Mouse (Mus musculus): ENCODE results near the gene Dock1. TPM values are rescaled to one million over a fixed set of nuclear protein-coding genes. Genes with fewer than 3 reads are reported as not detected.

The Dock1 gene
- 6.0 and 7.2 TPM in 2 replicates for polyA plus RNA-seq (2015; fragmentation: Nextera tagmentation; extraction: Ambion mirVana)

DNA sequence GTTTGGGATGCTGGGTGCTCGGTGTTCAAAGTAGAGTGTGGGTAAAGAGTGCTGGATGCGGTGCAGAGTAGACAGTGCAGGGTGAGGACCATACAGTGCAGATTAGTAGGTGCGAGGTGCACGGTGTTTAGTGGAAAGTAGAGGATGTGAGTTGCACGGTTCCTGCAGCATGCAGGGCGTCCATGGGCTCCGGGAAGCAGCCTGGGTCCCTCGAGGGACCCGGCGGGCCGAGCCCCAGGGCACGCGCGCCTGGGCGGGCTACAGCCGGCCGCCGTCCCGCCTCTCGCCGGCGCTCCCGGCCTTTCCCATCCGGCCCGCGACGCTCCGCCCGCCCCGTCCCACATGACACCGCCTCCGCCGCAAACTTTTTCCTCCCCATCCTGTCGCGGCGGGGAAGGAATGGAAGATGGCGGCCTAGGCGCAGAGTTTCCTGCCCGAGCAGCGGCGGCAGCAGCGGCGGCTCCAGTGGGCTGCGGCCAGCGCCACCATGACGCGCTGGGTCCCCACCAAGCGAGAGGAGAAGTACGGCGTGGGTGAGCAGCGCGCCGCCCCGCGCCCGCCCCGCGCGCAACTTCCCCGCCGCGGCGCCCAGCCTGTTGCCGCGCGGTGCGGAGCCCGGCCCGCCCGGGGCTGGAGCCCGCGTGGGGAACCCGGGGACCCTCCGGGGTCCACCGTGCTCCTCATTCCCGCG is at the start of gene Dock1:
TSS of gene Dock1 (plus strand) at position 343 of the 691 bp plus-strand sequence.
- WGBS = 3% methylated on average over 76 of the region's 77 CpGs
- Histone ChIP-seq H3K27ac (peak within 1 kb of the TSS; percentile 39; the same call in 1 of the 2 replicates), H3K4me1 (peaks cover 10% of the 10 kb centered on the region)

DNA sequence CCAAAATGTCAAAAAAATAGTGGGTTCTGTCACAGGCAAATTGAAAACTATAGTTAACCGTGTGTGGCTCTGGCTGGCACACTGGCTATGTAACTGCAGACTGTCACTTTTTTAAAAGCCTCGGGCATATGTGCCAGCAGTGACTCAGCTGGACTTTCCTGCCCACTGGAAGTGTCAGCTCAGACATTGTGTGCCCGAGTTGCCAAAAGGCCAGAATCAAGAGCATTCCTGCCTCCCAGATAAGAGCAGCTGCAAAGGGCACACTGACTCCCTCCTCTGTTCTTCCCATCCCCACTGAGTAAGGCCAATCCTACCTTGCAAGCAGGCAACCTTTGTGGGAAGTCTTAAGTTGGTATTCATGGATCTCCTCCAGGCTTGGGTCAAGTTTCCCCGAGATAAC is 42.5 kb upstream of the Dock1 start:
- no peak for ATAC-seq (replicated peaks)
- Histone ChIP-seq H3K27ac (no peak overlapping the region), H3K4me2 (no peak overlapping the region), H3K27me3 (replicated peaks) (no peaks in the 10 kb centered on the region), H3K9me3 (no peaks in the 10 kb centered on the region), H3K4me1 (no peaks in the 10 kb centered on the region), H3K36me3 (replicated peaks) (no peaks in the 10 kb centered on the region), H3K4me3 (no peak overlapping the region), H3K9ac (no peak overlapping the region)
- WGBS = 85% methylated on average over 4 of the region's 4 CpGs

More for the DNA sequence above, at the start of gene Dock1:
- peak within 1 kb of the TSS; percentile 41 for H3K9ac ChIP-seq
- H3K27me3 ChIP-seq (replicated peaks) = peaks cover 28% of the 10 kb centered on the region; the same call in 1 of the 2 replicates
- ATAC-seq (replicated peaks) = peak; percentile 74
- H3K4me2 ChIP-seq = peak within 1 kb of the TSS; percentile 99
- peak within 1 kb of the TSS; percentile 64 for H3K4me3 ChIP-seq
- no peaks in the 10 kb centered on the region for H3K36me3 ChIP-seq (replicated peaks)
- H3K9me3 ChIP-seq = no peaks in the 10 kb centered on the region

DNA sequence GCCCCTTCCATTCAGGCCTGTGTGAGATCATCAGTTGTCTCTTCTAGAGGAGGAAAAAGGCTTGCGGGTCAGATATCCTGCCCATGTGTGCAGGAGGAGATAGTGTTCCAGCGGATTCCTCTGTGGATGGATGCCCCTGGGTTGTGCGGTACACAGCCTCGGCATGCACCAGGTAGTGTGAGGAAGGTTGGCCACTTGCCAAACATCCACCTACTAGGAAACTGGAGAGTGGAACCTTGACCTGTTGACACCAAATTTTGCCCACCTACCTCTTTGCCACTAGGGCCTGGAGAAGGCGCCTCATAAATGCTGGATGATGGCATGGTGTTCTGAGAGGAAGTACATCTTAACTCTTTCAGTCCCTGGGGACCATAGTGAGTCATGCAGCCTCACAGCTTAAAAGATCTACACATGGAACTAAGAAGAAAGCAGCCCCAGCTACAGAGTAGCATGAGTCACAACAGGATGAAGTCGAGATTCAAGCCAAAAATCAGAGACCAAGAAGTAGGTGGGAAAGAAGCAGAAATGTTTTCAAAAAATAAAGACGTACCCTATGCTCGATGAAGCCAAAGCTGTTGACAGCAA is 20.1 kb upstream of the Dock1 start:
- H3K4me3 ChIP-seq = no peak overlapping the region
- no peaks in the 10 kb centered on the region for H3K36me3 ChIP-seq (replicated peaks)
- H3K27ac ChIP-seq = no peak overlapping the region
- no peaks in the 10 kb centered on the region for H3K9me3 ChIP-seq
- ATAC-seq (replicated peaks) = no peak
- 91% methylated on average over 8 of the region's 8 CpGs for WGBS
- no peaks in the 10 kb centered on the region for H3K4me1 ChIP-seq
- H3K4me2 ChIP-seq = no peak overlapping the region
- no peak overlapping the region for H3K9ac ChIP-seq
- no peaks in the 10 kb centered on the region; the same call in 1 of the 2 replicates for H3K27me3 ChIP-seq (replicated peaks)

DNA sequence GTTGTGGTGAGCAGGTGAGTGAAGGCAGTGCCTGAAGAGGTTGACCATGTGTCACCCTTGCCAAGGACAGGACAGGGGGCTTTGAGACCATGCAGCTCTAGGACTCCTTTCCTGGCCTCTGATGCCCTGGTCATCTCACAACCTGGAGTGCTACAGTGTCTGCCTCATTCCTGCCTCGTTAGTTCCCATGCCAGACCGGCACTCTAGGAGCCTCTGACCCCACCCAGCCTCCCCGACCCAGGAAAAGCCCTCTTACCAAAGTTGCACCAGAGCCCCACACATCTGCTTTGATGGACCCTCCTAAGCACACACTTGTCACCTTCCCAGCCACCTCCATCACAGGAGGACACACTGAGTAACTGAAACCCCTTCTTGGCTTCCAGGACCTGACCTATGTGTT is 19.4 kb upstream of the Dock1 start:
- no peaks in the 10 kb centered on the region; the same call in 1 of the 2 replicates for H3K27me3 ChIP-seq (replicated peaks)
- H3K9ac ChIP-seq = no peak overlapping the region
- H3K4me3 ChIP-seq = no peak overlapping the region
- ATAC-seq (replicated peaks) = no peak
- no peak overlapping the region for H3K27ac ChIP-seq
- no peaks in the 10 kb centered on the region for H3K4me1 ChIP-seq
- H3K9me3 ChIP-seq = no peaks in the 10 kb centered on the region
- WGBS = 88% methylated on average over 3 of the region's 3 CpGs
- H3K4me2 ChIP-seq = no peak overlapping the region
- no peaks in the 10 kb centered on the region for H3K36me3 ChIP-seq (replicated peaks)

DNA sequence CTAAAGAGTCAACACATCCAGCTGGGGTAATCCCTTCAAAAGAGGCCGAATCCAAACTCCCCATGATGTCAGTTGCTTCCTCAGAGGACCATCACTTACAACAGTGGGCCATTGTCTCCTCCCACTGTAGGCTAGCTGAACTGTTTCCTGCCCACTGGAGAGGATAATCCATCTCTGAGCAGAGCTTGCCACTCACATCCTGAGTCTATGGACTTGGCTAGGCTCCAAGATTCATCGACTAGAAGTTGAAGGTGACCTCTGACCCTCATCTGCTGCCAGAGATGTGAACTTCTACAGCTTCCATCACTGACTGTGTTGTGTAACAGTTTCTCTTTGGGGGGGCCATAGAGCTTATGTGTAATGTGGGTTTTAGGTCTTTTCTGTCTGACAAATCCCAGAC is 7.2 kb upstream of the Dock1 start:
- 0 out of 2 replicates have a peak, but pooled peaks cover 4% of the 10 kb centered on the region for H3K9me3 ChIP-seq
- no peak overlapping the region for H3K9ac ChIP-seq
- no peak overlapping the region for H3K4me3 ChIP-seq
- H3K4me1 ChIP-seq = no peaks in the 10 kb centered on the region
- 0 out of 2 replicates have a peak, but pooled peaks cover 2% of the 10 kb centered on the region for H3K27me3 ChIP-seq (replicated peaks)
- 0% methylated on average over 2 of the region's 2 CpGs for WGBS
- no peaks in the 10 kb centered on the region for H3K36me3 ChIP-seq (replicated peaks)
- no peak overlapping the region for H3K4me2 ChIP-seq
- H3K27ac ChIP-seq = no peak overlapping the region
- ATAC-seq (replicated peaks) = no peak

DNA sequence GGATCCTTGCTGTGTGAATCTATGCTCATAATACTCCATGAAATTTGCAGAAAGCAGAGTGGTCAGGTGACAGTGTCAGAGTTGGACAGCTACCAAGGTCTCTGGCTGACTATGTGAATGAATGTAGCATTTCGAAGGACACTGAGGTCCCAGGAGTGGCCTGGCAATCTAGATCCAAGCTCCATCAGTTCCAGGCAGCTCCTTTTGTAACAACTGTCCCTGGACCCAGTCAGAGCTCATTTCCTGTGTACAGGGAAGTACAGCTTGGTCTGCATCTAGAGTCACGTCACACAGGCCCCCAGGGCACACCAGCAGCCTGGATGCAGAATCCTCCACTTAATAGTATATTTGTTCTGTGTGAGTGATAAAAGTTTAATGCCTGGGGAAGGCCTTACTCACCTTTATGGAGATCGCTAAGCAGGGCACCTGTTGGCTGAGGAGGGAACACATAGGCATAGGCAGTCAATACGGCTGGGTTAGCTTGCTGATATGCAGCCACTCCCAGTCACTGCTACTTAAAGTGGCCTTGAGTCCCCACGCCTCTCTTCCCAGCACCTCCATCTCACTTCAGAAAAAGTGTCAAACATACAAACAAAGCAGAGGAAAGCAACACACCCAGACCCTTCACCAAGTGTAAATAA is 4.7 kb upstream of the Dock1 start:
- H3K36me3 ChIP-seq (replicated peaks) = no peaks in the 10 kb centered on the region
- H3K9me3 ChIP-seq = no peaks in the 10 kb centered on the region
- H3K4me2 ChIP-seq = no peak overlapping the region
- H3K4me3 ChIP-seq = no peak overlapping the region
- no peak overlapping the region for H3K9ac ChIP-seq
- 84% methylated on average over 5 of the region's 5 CpGs for WGBS
- peaks cover under 1% of the 10 kb centered on the region for H3K4me1 ChIP-seq
- peaks cover 15% of the 10 kb centered on the region; the same call in 1 of the 2 replicates for H3K27me3 ChIP-seq (replicated peaks)
- no peak for ATAC-seq (replicated peaks)
- no peak overlapping the region for H3K27ac ChIP-seq

DNA sequence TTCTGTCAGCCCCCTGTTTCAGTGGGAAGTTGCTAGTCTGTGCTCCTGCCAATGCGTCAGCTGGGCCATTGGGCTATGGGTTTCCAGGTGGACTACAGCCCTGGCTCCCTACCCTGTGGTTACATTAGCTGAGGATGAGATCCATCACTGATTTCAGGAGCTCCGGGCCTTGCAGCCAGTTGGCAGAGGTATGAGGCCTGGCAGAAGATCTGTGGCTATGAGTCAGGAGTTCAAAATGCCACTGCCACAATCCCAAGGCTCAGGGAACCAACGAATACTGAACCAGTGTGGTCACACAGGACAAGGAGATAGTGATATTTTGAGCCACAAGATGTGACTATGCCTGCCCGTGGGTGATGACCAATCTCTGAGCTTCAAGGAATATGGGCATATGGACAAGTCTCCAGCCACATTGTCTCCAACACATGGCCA is 3.2 kb upstream of the Dock1 start:
- Histone ChIP-seq H3K27ac (no peak overlapping the region), H3K4me3 (no peak overlapping the region), H3K27me3 (replicated peaks) (peaks cover 28% of the 10 kb centered on the region; the same call in 1 of the 2 replicates), H3K4me2 (no peak overlapping the region), H3K36me3 (replicated peaks) (no peaks in the 10 kb centered on the region), H3K4me1 (peaks cover 10% of the 10 kb centered on the region), H3K9ac (no peak overlapping the region), H3K9me3 (no peaks in the 10 kb centered on the region)
- 85% methylated on average over 4 of the region's 4 CpGs for WGBS
- ATAC-seq (replicated peaks) = no peak

DNA sequence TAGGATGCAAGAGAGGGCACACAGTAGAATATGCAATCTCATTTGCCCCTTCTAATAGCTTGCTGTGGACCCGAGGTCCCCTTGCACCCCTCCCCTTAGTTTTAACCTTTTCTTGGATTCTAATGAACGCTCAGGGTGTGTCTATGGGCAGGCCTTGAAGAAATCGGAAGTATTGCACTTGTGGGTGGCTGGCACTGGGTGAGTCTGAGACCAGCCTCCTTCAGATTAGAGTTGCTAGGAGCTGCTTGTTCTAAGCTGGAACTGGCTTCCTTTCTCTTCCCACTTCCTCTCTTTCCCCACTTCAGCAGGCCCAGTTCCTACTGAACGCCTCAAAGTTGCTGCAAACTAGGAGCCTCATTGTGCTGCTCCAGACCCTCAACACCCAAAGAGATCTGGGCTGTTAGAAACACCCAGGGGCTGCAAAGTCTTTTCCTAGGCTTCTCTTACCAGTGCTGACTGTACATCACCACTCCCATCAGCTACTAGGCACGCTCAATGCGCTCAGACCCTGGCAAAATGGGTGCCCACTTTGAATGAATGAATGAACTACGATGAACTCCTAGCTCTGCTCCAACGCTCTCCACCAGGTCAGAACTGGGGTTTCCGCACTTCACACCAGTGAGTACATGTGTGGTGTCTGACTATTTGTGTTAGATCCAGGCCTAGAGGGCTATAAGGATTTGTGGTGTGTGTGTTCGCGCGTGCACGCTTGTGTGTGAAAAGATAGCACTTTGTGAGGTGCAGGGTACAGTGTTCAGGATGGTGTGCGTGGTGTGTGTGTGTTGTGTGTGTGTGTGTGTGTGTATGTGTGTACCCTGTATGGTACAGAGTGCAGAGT is 761 bp upstream of the Dock1 start:
- peaks cover 28% of the 10 kb centered on the region; the same call in 1 of the 2 replicates for H3K27me3 ChIP-seq (replicated peaks)
- WGBS = 92% methylated on average over 14 of the region's 14 CpGs
- H3K36me3 ChIP-seq (replicated peaks) = no peaks in the 10 kb centered on the region
- H3K4me2 ChIP-seq = peak overlapping the region; percentile 99
- 0 out of 2 replicates have a peak overlapping the region, but pooled peaks have one; percentile 64 for H3K4me3 ChIP-seq
- H3K27ac ChIP-seq = no peak overlapping the region
- peak; percentile 16; the same call in 1 of the 2 replicates for ATAC-seq (replicated peaks)
- no peak overlapping the region for H3K9ac ChIP-seq
- H3K4me1 ChIP-seq = peaks cover 10% of the 10 kb centered on the region
- no peaks in the 10 kb centered on the region for H3K9me3 ChIP-seq

DNA sequence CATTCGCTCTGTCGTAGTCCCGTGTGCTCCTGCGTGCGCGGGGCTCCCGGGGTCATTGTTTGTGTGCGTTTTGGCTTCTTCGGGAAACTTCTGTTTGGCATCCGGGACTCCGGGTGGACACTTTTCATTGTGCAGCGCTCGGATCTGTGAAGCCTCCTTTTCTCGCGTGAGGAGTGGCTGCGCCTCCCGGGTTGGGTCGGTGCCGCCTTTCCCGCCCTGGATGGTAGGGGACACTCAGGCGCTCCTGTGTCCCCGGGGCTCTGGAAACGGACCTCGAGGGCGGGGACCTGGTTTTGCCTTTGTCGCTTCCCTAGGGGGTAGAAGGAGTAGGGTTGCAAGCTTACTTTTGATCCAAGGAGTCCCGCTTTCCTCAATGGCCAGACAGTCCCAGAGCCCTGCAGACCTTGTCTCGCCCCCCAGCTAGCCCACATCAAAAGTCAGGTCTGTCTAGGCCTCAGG is 578 bp downstream of the Dock1 start:
- Histone ChIP-seq H3K4me1 (peaks cover 10% of the 10 kb centered on the region), H3K9ac (peak overlapping the region; percentile 41), H3K27ac (peak overlapping the region; percentile 39; the same call in 1 of the 2 replicates), H3K27me3 (replicated peaks) (peaks cover 28% of the 10 kb centered on the region; the same call in 1 of the 2 replicates), H3K4me2 (peak overlapping the region; percentile 99), H3K36me3 (replicated peaks) (no peaks in the 10 kb centered on the region), H3K4me3 (peak overlapping the region; percentile 64), H3K9me3 (no peaks in the 10 kb centered on the region)
- 2% methylated on average over 28 of the region's 28 CpGs for WGBS
- peak; percentile 35; the same call in 1 of the 2 replicates for ATAC-seq (replicated peaks)

DNA sequence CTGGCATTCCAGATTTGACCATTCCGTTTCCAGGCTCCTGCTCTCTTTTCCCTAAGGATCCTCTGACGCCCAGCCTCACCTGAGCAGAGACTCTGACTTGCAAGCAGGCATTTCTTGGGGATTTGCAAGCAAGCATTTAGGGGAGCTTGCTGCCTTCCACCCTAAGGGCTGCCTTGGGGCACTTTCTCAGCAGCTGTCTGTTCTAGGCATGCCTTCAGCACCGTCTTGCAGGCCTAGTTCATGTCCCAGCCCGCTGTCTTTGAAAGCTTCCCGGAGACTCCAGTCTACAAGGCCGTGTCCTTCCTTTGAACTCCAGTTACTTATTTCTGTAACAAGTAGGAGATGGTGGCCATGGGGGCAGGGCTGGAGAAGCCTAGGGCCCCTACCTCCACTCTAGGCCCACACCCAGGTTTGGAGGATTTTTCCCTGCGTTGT is 1.0 kb downstream of the Dock1 start:
- ATAC-seq (replicated peaks) = no peak
- peaks cover 10% of the 10 kb centered on the region for H3K4me1 ChIP-seq
- H3K36me3 ChIP-seq (replicated peaks) = no peaks in the 10 kb centered on the region
- peak overlapping the region; percentile 64 for H3K4me3 ChIP-seq
- H3K9ac ChIP-seq = peak overlapping the region; percentile 41; the same call in 1 of the 2 replicates
- H3K27me3 ChIP-seq (replicated peaks) = peaks cover 28% of the 10 kb centered on the region; the same call in 1 of the 2 replicates
- H3K9me3 ChIP-seq = no peaks in the 10 kb centered on the region
- WGBS = 44% methylated on average over 7 of the region's 7 CpGs
- H3K27ac ChIP-seq = no peak overlapping the region
- peak overlapping the region; percentile 99 for H3K4me2 ChIP-seq

DNA sequence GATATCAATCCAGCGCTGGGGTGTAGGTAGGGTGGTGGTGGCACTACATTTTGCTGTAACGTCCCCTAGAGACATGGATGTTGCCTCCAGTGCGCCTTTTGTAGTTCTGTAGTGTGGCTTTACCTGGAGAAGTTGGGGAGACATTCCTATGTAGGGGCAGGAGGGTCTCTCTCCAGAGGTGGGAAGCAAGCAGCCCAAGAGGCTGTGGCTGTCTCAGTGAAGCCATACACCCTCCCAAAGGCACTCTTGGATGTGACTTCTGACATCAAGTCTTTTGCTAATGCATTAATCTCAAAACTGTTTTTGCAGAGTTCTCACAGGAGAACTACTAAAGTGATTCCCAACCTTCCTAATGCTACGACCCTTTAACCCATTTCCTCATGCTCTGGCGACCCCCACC is 2.7 kb downstream of the Dock1 start:
- no peak overlapping the region for H3K4me2 ChIP-seq
- no peak overlapping the region for H3K27ac ChIP-seq
- peaks cover 10% of the 10 kb centered on the region for H3K4me1 ChIP-seq
- H3K27me3 ChIP-seq (replicated peaks) = peaks cover 27% of the 10 kb centered on the region; the same call in 1 of the 2 replicates
- no peak for ATAC-seq (replicated peaks)
- H3K9me3 ChIP-seq = no peaks in the 10 kb centered on the region
- H3K9ac ChIP-seq = no peak overlapping the region
- 83% methylated on average over 5 of the region's 5 CpGs for WGBS
- no peak overlapping the region for H3K4me3 ChIP-seq
- no peaks in the 10 kb centered on the region for H3K36me3 ChIP-seq (replicated peaks)

Measured in midbrain, embryonic 15.5 days (tissue).